Mouse (Mus musculus) neutrophil, adult 59 days (primary cell): Measurements from ENCODE around the gene 4933402E13Rik. TPM values are rescaled to one million over a fixed set of nuclear protein-coding genes. Genes with fewer than 3 reads are reported as not detected.

Source experiments
- total RNA-seq, 2 experiments: library from RNA; stranded (reverse); gene quantifications; 1 replicate in 1 of 2; 2 replicates in 1 of 2; pipeline ENCODE4 v1.2.4; 2023

The 4933402E13Rik gene
- not detected for total RNA-seq

DNA sequence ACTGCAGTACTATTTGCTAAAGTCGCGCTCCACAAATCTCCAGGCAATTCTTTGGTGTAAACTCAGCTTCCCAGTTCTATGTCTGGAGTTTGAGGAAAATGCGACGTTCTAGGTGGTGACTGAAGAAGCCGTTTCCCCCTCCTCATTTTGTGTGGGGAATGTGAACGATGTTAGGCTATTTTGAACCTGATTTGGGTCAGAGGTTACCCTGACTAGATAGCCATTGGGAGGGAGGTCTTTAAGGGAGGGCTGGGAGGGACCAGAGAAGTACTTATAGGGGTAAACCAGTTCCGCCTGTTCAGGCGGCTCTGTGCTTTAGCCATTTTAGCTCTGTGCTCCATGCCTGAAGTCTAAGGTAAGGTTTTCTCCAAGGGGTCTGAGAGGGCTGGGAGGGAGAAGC lies at the start of gene 4933402E13Rik:
TSS of gene 4933402E13Rik (plus strand) at position 301 of the 400 bp plus-strand sequence.

Other genes with a start within 250 kb of the 4933402E13Rik start
- gene 4931400O07Rik, start 184.5 kb downstream of the 4933402E13Rik start, total RNA-seq: not detected